Mouse (Mus musculus): ENCODE measurements around the gene Mlx.

DNA sequence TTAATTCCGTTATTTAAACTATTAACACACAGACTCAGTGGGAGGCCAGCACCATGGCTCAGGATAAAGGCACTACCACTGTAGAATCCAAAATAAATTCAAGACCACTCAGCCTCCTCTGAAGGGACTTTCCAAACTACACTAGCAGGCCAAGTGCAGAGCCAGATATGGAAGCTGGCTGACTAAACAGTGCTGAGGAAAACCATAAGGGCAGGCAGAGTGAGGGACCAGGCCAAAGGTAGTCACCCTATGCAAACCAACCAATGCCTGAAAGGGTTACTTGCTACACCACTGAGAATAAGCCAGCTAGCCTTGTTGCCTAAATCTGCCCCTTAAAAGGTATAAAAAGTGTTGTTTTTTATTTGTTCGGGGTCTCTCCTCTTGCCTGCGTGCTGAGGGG, 25.1 kb downstream of the Mlx start:
- TF ChIP-seq CTCF (IDR thresholded peaks at IDR 0.05; ENCODE audit: low read depth, low read length) (no peak), POLR2AphosphoS5 (IDR thresholded peaks at IDR 0.05; ENCODE audit: insufficient replicate concordance, low read depth, low read length) (no peak)
